Mouse (Mus musculus): ENCODE results near the gene Dhfr. TPM values are rescaled to one million over a fixed set of nuclear protein-coding genes. Genes with fewer than 3 reads are reported as not detected.
A peak's percentile ranks its signal among the peaks of the same experiment; 100 is the strongest.

The Dhfr gene
- total RNA-seq, 2 experiments from 2014 or later: 1.9 to 2.8 TPM

GRCm38 (mm10) chr13:92393047-92393661 lies 38.6 kb downstream of the Dhfr start:
- no peak for DNase-seq

- DNase-seq: no peak
Measured at GRCm38 (mm10) chr13:92398491-92399384, 44.2 kb downstream of the Dhfr start.

GRCm38 (mm10) chr13:92402063-92402462 lies 47.5 kb downstream of the Dhfr start:
- no peak for DNase-seq

- no peak for DNase-seq
Measured at GRCm38 (mm10) chr13:92403496-92403895, 49.0 kb downstream of the Dhfr start.

GRCm38 (mm10) chr13:92410486-92410885 lies 56.0 kb downstream of the Dhfr start:
- no peak for DNase-seq

GRCm38 (mm10) chr13:92419630-92420029 lies 65.1 kb downstream of the Dhfr start:
- DNase-seq: no peak

GRCm38 (mm10) chr13:92423711-92424110 lies 69.2 kb downstream of the Dhfr start:
- no peak for DNase-seq

- peak; percentile 13 for DNase-seq
Measured at GRCm38 (mm10) chr13:92425758-92426264, 71.3 kb downstream of the Dhfr start, which contains the start of gene Ankrd34b. Gene Ankrd34b, plus strand, starts transcription at chr13:92425896.

- DNase-seq: peak; percentile 26
Measured at GRCm38 (mm10) chr13:92426294-92427051, 71.9 kb downstream of the Dhfr start.

- DNase-seq: no peak
Measured at GRCm38 (mm10) chr13:92427351-92427855, 72.9 kb downstream of the Dhfr start.

Other genes with a start within 250 kb of the Dhfr start
- gene Rasgrf2, start 223.1 kb upstream of the Dhfr start, total RNA-seq (2021): 1 to 10 TPM; 2.0 to 2.3 TPM
- gene Gm20379, start 48.7 kb upstream of the Dhfr start, total RNA-seq (2021): not detected
- 10 to 100 TPM in 1 of 2 experiments, 1 to 10 TPM in 1; 9.6 to 18.5 TPM for gene Msh3, start 277 bp downstream of the Dhfr start, total RNA-seq (2021)
- under 1 TPM in 1 of 2 experiments, not detected in 1; 0.07 TPM for gene Ankrd34b, start 71.2 kb downstream of the Dhfr start, total RNA-seq (2021)
- gene Fam151b, start 129.3 kb downstream of the Dhfr start, total RNA-seq (2021): 1 to 10 TPM; 3.0 to 3.4 TPM
- gene Zfyve16, start 176.1 kb downstream of the Dhfr start, total RNA-seq (2021): 10 to 100 TPM; 10.8 to 18.0 TPM
- gene Spz1, start 221.4 kb downstream of the Dhfr start, total RNA-seq (2021): not detected

Data from gastrocnemius, postnatal 10 days (tissue).